Mouse (Mus musculus): Measurements from ENCODE around the gene BC005537. TPM values are rescaled to one million over a fixed set of nuclear protein-coding genes. Genes with fewer than 3 reads are reported as not detected.

BC005537 gene
- total RNA-seq, 1 experiment, result 37.9 TPM

- H3K27ac ChIP-seq (ENCODE audit: insufficient read depth, low read depth, low read length, poor library complexity, severe bottlenecking), result no peak within 1 kb of the TSS
- no peak for DNase-seq (ENCODE audit: low read depth, low spot score)
- H3K36me3 ChIP-seq (ENCODE audit: control insufficient read depth, insufficient read depth, low read length, poor library complexity, severe bottlenecking), result no peaks in the 10 kb centered on the region; the same call in 1 of the 2 replicates
- no peaks in the 10 kb centered on the region for H3K9me3 ChIP-seq (ENCODE audit: control insufficient read depth, insufficient read depth, low read depth, low read length)
- TF ChIP-seq ZC3H11A (IDR thresholded peaks at IDR 0.05; ENCODE audit: borderline replicate concordance, low read depth, low read length) (no peak), HCFC1 (IDR thresholded peaks at IDR 0.05; ENCODE audit: borderline replicate concordance, insufficient read depth, low read length) (no peak), ZNF384 (IDR thresholded peaks at IDR 0.05; ENCODE audit: low read depth, low read length) (peak; percentile 79)
- H3K4me3 ChIP-seq (ENCODE audit: insufficient read depth in 1 of 2, low read depth in 1 of 2, low read length in 2 of 2, poor library complexity in 1 of 2, severe bottlenecking in 1 of 2), result peak within 1 kb of the TSS; percentile 50 to 67; a peak in 3 of 4 replicates
- in situ Hi-C loops (cut with MboI; ENCODE audit: low sequenced_read_pairs in 2 of 2, unreplicated experiment in 2 of 2), result no loop called here
- no peak within 1 kb of the TSS for H3K9ac ChIP-seq (ENCODE audit: insufficient read depth, low read depth, low read length, poor library complexity, severe bottlenecking)
- no peaks in the 10 kb centered on the region for H3K4me1 ChIP-seq (ENCODE audit: control insufficient read depth in 2 of 2, insufficient read depth in 2 of 2, low read length in 2 of 2, poor library complexity in 1 of 2)
Measured at GRCm38 (mm10) chr13:24844983-24845955, 43.8 kb downstream of the BC005537 start, which contains the start of gene D130043K22Rik. D130043K22Rik (plus strand) TSS chr13:24845135.

- Histone ChIP-seq H3K9ac (ENCODE audit: insufficient read depth, low read depth, low read length, poor library complexity, severe bottlenecking) (no peak overlapping the region), H3K9me3 (ENCODE audit: control insufficient read depth, insufficient read depth, low read depth, low read length) (no peaks in the 10 kb centered on the region), H3K36me3 (ENCODE audit: control insufficient read depth, insufficient read depth, low read length, poor library complexity, severe bottlenecking) (no peaks in the 10 kb centered on the region), H3K27ac (ENCODE audit: insufficient read depth, low read depth, low read length, poor library complexity, severe bottlenecking) (no peak overlapping the region), H3K4me1 (ENCODE audit: control insufficient read depth in 2 of 2, insufficient read depth in 2 of 2, low read length in 2 of 2, poor library complexity in 1 of 2) (no peaks in the 10 kb centered on the region), H3K4me3 (ENCODE audit: insufficient read depth in 1 of 2, low read depth in 1 of 2, low read length in 2 of 2, poor library complexity in 1 of 2, severe bottlenecking in 1 of 2) (no peak overlapping the region)
- TF ChIP-seq ZC3H11A (IDR thresholded peaks at IDR 0.05; ENCODE audit: borderline replicate concordance, low read depth, low read length) (no peak), MAFK (IDR thresholded peaks at IDR 0.05; ENCODE audit: insufficient read depth, low read depth, low read length) (no peak), CHD2 (IDR thresholded peaks at IDR 0.05; ENCODE audit: low read depth, low read length) (no peak), ZNF384 (IDR thresholded peaks at IDR 0.05; ENCODE audit: low read depth, low read length) (no peak), HCFC1 (IDR thresholded peaks at IDR 0.05; ENCODE audit: borderline replicate concordance, insufficient read depth, low read length) (no peak)
- DNase-seq (ENCODE audit: low read depth, low spot score), result no peak
- in situ Hi-C loops (cut with MboI; ENCODE audit: low sequenced_read_pairs in 2 of 2, unreplicated experiment in 2 of 2), result no loop called here
Measured at GRCm38 (mm10) chr13:24849318-24849717, 47.9 kb downstream of the BC005537 start.

- Histone ChIP-seq H3K4me3 (ENCODE audit: insufficient read depth in 1 of 2, low read depth in 1 of 2, low read length in 2 of 2, poor library complexity in 1 of 2, severe bottlenecking in 1 of 2) (no peak overlapping the region), H3K9ac (ENCODE audit: insufficient read depth, low read depth, low read length, poor library complexity, severe bottlenecking) (no peak overlapping the region), H3K27ac (ENCODE audit: insufficient read depth, low read depth, low read length, poor library complexity, severe bottlenecking) (no peak overlapping the region), H3K36me3 (ENCODE audit: control insufficient read depth, insufficient read depth, low read length, poor library complexity, severe bottlenecking) (no peaks in the 10 kb centered on the region), H3K4me1 (ENCODE audit: control insufficient read depth in 2 of 2, insufficient read depth in 2 of 2, low read length in 2 of 2, poor library complexity in 1 of 2) (no peaks in the 10 kb centered on the region), H3K9me3 (ENCODE audit: control insufficient read depth, insufficient read depth, low read depth, low read length) (no peaks in the 10 kb centered on the region)
- in situ Hi-C loops (cut with MboI; ENCODE audit: low sequenced_read_pairs in 2 of 2, unreplicated experiment in 2 of 2), result no loop called here
- no peak for DNase-seq (ENCODE audit: low read depth, low spot score)
- no peak for TF ChIP-seq MAFK (IDR thresholded peaks at IDR 0.05; ENCODE audit: insufficient read depth, low read depth, low read length)
- no peak for TF ChIP-seq CHD2 (IDR thresholded peaks at IDR 0.05; ENCODE audit: low read depth, low read length)
- no peak for TF ChIP-seq HCFC1 (IDR thresholded peaks at IDR 0.05; ENCODE audit: borderline replicate concordance, insufficient read depth, low read length)
- TF ChIP-seq ZC3H11A (IDR thresholded peaks at IDR 0.05; ENCODE audit: borderline replicate concordance, low read depth, low read length), result no peak
- no peak for TF ChIP-seq ZNF384 (IDR thresholded peaks at IDR 0.05; ENCODE audit: low read depth, low read length)
Measured at GRCm38 (mm10) chr13:24851989-24852388, 50.5 kb downstream of the BC005537 start.

GRCm38 (mm10) chr13:24852570-24852969, 51.1 kb downstream of the BC005537 start:
- H3K4me1 ChIP-seq (ENCODE audit: control insufficient read depth in 2 of 2, insufficient read depth in 2 of 2, low read length in 2 of 2, poor library complexity in 1 of 2), result no peaks in the 10 kb centered on the region
- no peaks in the 10 kb centered on the region for H3K9me3 ChIP-seq (ENCODE audit: control insufficient read depth, insufficient read depth, low read depth, low read length)
- no peak overlapping the region for H3K9ac ChIP-seq (ENCODE audit: insufficient read depth, low read depth, low read length, poor library complexity, severe bottlenecking)
- no peak for DNase-seq (ENCODE audit: low read depth, low spot score)
- no peak overlapping the region for H3K27ac ChIP-seq (ENCODE audit: insufficient read depth, low read depth, low read length, poor library complexity, severe bottlenecking)
- in situ Hi-C loops (cut with MboI; ENCODE audit: low sequenced_read_pairs in 2 of 2, unreplicated experiment in 2 of 2), result no loop called here
- TF ChIP-seq ZNF384 (IDR thresholded peaks at IDR 0.05; ENCODE audit: low read depth, low read length) (no peak), ZC3H11A (IDR thresholded peaks at IDR 0.05; ENCODE audit: borderline replicate concordance, low read depth, low read length) (no peak)
- H3K36me3 ChIP-seq (ENCODE audit: control insufficient read depth, insufficient read depth, low read length, poor library complexity, severe bottlenecking), result no peaks in the 10 kb centered on the region
- H3K4me3 ChIP-seq (ENCODE audit: insufficient read depth in 1 of 2, low read depth in 1 of 2, low read length in 2 of 2, poor library complexity in 1 of 2, severe bottlenecking in 1 of 2), result no peak overlapping the region

Measured in ES-E14 (cell line).